Mouse (Mus musculus) fat pad, adult 2 months (tissue): ENCODE measurements around the gene Tex29.
"Not testable (repeated sequence)": the region's sequence is repeated elsewhere in the genome, so short reads cannot be mapped to it uniquely, and the experiment has no call there.

Source experiments
- DNase-seq: peaks from one replicate; pipeline ENCODE4 v3.0.0-alpha.2; 2011; ENCODE audit warnings: low read depth, low spot score; ENCODE audit errors: extremely low read depth

Tex29 gene

DNA sequence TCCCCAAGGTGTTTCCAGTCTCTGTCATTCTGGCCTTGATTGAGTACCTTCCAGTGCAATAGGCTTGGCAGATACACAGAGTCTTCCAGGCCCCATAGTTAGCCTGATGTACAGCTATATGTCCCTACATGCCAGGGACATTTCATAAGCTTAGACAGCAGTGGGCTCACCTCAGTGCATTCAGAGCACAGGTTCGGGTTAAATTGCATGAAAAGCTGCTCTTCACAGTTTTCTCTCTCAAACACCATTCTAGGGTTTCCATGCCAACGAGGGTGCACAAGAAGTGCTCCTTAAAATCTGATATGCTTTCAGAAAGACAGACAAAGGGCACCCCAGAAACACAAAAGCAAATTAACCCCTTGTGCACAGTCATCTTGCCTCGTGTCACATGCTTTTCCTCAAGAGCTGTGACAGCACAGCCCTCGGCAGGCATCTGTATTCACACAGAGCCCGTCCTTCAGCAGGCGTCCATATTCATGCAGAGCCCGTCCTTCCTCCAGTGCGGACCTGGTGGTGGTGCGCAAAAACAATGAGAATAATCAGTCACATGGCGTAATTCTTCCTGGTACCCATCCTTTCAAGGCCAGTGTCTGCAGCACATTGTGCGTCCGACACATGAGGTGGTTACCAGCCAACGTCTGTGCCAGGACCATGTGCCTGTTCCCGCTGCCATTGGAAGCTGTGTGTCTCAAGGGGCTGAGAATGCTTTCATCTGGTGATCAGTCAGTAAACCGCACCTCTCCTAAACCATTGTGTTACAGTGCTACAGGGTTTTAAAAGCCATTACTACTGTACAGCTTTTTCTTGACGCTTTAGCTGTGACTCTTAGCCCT is 9.8 kb upstream of the Tex29 start:
- no peak for DNase-seq

DNA sequence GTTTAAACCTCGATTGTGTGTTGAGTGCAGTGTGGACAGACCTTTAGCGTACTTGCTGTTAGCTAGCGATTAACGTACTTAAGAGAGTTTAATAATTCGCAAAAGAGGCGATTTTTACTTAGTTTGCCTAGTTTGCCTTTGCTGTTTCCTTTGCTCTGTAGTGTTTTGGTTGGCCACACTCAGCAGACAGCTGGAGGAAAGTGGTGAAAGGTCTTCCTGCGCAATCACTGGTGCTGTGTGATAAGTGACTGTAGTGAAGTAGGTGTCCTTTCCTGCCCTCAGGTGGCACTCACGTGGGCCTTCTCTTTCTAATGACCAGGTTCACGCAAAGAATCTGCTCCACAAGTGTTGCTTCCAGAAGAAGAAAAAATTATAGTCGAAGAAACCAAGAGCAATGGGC is 9.1 kb upstream of the Tex29 start:
- no peak for DNase-seq

DNA sequence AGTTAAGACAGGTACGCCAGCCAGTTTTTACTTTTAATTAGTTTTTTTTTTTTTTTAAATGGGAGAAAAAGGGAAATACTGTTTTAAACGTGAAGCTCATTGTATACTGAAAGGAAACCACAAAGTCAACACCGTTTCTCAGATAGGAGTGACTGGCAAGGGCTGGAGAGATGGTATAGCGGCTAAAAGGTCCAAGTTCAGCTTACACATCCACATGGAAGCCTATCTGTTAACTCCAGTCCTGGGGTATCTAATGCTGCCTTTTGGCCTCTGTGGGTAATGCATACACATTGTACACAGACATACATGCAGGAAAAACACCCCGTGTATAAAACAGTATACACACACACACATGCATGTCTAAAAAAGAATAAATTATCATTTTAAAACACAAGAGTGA is 8.3 kb upstream of the Tex29 start:
- DNase-seq, result no peak

DNA sequence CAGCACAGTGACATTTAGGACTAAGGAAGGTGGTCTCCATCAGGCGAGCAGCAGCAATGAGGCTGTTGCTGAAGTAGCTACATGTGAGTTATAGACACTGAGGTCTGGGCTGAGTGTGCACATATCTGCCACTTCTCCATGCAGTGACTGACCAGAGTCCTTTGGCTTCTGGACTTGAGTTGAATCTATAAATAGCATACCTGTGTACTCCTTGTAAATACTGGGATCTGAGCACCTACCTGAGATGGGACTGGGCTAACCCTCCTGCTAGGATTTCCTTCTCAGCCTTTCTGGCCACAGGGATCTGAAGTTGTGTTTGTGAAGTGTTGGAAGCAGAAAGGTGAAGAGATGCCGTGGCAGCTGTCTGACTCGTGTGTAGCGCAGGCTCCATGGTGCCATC is 7.1 kb upstream of the Tex29 start:
- DNase-seq, result no peak

DNA sequence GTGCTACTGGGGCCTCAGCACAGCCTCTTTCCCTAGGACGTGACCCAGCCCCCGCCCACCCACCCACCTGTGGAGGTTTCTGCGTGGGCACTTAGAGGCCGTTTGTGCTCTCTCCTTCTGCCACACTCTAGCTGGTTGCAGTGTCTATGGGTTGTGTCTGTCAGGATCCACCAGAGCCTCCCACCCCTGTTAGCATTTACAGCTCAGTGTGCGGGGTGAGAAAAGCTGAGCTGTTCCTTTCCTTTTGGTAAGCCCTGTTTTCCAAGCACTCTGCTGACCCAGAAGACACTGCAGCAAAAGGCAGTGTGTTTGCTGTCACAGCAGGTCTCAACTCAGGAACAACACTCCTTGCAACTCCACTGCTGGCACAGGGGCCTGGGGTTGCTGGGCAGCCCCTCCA is 6.1 kb upstream of the Tex29 start:
- no peak for DNase-seq

DNA sequence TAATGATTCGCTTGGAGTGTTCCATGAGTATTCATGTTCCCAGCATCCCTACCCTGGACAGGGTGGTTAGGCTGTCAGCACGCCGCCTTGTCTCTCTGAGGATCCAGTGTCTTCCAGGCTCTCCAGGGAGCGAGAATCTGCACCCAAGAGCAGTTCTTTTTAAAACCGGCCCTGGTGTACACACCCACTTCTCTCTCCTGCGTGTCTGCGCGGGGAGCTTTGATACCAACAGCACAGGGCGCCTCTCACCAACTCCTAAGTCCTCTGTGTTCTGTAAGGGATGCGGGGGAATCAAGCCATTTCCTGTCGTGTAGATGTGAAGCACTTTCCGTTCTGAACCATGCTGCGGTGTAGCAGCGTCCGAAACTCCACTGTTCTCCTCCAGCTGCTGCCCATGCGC is 5.6 kb upstream of the Tex29 start:
- DNase-seq, result no peak

DNA sequence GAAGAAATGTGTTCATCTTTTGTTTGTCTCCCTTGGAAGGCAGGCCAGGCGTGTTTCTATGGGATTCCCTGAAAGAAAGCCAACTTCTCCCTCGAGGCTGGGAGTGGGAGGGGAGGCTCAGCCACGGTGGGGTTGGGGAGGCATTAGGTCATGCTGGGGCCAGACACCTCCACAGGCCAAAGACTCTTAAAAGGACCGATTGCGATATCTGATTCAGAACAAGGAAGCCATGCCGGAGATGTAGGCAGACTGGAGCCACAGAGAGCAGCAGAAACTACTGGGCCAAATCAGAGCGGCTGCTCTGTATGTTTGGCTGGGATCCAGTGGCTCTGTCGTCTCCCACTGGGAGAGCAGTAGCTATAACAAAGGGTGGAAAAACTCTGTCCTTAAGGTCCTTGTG is 1.3 kb downstream of the Tex29 start:
- DNase-seq, result no peak

DNA sequence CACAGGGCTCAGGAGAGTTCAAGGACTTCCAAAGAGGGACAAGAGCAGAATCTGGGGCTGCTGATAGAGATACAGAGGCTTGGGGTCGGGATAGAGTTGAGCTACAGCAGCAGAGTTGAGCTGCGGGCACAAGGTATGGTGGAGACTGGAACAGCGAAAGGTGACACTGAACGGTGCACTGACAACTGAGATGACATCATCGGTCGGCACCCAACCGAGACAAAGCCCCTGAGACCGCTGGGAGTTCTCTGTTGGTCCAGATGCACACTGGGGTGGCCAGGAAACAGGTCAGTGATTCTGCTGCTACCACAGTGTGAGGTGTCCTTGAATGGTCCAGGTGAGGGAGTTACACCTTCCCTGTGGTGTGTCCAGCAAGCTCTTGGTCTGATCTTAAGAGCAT is 2.5 kb downstream of the Tex29 start:
- no peak for DNase-seq

DNA sequence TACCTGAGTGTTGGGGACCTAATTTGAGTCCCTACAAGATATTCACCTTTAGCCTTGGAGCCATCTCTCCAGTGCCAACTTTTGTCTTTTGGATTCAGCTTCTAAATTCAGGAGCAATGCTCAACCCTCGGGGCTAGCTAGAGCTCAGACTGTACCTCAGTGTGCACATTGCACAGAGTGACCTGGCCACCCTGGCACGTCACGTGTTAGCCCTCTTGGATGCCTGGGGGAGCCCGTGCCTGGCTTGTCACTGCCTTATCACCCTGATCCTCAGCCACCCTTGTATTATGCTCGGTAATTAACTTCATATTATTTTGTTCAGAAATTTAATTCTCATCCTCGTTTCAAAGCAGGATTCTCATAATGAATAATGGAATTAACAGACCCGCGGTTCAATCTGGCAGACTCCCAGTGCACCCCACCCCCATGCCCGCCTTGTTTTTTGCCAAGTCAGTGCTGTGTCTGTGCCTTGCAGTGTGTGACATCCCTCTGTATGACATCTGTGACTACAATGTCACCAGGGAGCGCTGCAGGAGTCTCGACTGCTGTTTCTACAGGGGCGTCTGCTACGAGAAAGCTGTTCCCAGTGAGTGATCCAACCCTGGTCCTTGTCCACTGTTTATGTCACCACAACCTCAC is 3.5 kb downstream of the Tex29 start:
- DNase-seq, result no peak

DNA sequence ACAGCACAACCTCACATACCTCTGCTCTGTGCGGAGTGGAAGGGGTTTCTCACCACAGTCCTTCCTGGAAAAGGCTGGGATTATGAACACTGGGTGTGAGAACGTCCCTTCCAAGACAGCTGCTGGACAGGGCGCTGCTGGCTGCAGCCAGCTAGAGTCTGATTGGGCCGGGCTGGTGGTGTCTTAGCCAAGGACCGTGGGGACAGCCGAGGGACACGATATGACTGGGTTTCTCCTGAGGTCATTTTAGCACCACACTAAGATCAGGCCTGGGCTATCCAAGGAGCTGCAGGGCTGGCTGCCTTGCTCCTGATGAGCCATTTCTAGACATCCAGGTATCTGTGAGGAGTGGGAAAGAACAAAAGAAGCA is 4.0 kb downstream of the Tex29 start:
- no peak for DNase-seq

DNA sequence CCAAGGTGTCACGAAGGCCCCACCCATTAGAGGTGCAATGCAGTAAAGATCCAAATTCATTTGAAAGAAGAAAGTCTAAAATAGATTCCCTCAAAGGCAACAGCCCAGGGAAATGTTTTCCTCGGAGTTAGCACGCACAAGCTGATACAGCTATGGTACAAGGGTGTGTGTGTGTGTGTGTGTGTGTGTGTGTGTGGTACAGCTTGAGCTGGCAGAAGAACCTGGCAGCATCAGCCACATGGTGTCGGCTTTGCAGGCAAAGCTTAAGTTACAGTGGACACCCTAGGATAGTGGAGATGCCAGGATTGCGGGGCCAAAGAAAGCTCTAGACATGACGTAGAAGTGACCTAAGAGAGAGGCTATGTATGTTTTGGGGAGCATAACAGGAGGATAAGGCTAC is 6.5 kb downstream of the Tex29 start:
- DNase-seq, result no peak

DNA sequence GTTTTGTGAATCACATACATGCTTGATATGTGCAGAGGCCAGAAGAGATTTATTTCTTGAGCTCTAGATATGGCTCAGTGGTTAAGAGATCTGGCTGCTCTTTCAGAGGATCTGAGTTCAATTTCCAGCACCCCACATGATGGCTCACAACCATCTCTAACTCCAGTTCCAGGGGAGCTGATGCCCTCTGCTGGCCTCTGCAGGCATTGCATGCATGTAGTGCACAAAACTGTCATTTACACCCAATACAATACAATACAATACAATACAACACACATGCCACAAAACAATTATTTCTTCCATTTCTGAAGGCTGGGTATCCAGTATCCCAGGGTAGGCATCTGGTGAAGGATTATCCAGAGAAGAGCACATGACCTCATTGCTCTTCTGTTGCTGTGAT is 27.6 kb downstream of the Tex29 start:
- no peak for DNase-seq

DNA sequence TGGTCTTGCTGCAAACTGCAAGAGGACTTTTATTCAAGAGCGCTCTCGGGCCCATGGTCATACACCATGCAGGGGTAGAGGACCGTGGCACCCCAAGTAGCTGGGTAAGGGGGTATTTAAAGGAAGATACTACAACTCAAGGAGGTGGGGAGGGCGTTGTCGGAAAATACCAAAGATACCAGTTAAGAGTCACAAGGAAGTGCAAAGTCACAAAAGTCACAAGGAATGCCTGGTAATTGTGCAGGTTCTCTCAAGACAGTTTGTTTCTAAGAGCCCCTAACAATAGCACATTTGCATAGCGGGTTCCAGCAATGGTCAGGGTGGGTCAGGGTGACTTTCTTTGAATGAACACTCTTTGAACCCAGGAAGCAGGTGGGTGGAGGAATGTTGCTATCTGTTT is 34.0 kb downstream of the Tex29 start:
- not testable (repeated sequence) for DNase-seq

DNA sequence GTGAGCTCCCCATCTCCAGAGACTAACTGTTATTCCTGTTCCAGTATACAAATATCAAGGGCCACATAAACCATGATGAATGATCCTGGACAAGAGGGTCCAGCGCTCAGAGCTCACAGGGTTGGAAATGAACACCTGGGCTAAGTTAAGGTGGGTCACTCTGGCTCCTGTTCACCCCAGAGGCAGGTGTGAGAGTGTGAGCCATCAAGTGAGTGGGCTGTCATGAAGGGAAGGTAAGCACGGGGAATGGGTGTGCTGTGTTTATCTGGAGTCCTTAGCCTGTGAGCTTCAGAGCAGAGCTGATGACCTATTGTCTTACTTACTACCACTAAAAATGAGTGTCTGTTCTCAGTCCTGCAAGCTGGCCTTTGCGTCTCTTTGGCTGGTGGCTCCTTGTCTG is 44.4 kb downstream of the Tex29 start:
- DNase-seq, result no peak

DNA sequence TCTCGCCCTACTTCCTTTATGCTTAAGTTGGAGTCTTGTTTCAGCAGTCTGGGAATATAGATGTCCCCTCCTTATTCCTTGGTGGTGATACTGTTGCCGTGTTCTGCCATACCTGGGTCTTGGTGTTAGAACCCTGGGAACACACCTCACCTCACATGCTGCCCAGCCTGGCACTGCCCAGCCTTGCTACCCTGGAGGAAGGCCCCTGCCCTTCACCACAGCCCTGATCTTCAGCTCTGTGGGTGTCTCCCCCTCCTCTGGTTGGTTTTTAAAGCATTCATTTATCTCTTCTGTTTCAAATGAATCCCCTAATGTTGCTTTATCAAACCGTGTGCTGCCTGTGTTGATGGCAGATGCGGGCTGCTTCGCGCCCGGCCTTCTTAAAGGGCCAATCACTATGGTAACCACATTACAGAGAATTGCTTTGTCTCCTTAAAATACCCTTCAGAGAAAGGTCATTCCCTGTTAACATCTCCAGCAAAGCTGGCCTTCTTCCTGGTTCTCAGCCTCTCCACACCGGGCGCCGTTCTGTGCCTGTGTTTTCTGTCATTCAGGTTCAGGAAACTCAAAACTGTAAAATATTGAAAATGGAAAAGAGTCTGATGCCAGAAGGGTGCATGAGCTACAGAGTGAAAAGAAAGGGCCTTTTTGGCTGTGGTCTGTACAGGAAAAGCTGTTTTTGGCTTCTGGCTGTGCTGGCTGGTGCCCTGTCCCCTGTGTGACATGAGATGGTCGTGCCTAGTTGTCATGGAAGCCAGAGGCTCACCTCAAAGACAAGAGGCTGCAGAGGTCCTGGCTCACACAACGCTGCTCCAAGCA is 45.8 kb downstream of the Tex29 start:
- no peak for DNase-seq

GRCm38 (mm10) chr8:11886824-11887223 is 46.5 kb downstream of the Tex29 start:
- no peak for DNase-seq

- no peak for DNase-seq
These were observed 49.1 kb downstream of the Tex29 start for GRCm38 (mm10) chr8:11889156-11890018.

DNA sequence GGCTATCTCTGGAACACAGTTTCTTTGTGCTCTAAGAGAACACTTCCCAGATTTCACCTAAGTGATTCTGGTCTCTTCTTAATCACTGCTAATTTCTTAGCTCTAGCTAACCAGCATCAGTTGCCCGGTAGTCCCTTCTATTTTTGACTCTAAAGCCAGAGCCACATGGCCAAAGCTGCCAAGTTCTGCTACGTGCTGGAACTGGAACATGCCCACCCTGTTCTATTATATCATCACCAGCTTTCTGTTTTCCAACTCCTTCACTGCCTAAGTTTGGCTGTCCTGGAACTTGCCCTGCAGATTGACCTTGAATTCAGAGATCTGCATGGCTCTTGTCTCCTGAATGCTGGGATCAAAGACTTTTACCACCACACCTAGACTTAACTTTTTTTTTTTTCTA is 52.5 kb downstream of the Tex29 start:
- DNase-seq, result no peak

- no peak for DNase-seq
These were observed 55.9 kb downstream of the Tex29 start for GRCm38 (mm10) chr8:11896022-11896662.

DNA sequence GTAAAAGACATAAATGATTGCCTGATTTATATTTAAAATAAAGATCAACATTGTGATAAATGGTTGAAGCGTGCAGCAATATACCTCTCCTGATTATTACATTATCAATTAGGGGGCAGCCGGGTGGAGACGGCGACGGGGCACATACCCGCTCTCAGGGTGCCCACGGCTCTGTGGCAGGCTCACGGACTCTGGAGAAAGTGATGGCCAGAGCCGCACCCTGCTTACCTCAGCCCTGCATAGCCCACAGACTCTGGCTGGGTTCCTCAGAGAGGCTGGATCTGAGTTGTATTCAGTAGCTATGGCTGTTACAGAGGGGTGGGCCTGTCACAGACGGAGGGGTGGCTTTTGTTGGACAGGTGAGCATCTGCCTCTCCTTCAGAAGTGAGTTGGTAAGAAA is 56.4 kb downstream of the Tex29 start:
- DNase-seq, result no peak

DNA sequence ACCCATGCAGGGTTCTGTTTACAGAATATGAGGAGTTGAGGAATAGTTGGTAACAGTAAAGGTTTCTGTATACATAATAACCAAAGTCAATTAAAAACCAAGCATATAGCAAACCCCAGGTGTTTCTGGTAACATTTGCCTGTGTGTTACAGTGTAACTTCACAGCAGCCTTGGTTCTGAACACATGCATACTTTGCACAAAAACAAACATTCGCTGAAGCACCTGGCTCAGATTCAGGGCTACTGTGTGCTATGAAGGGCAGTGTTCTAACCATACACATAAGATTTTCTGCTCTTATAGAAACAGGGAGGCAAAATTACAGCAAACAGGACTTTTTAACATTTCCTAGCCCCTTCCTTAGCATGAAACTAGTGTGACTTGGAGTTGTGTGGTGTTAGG is 58.5 kb downstream of the Tex29 start:
- DNase-seq, result no peak
